Mouse (Mus musculus): Measurements from ENCODE around the gene Slc39a11. TPM values are rescaled to one million over a fixed set of nuclear protein-coding genes. Genes with fewer than 3 reads are reported as not detected.

Slc39a11 gene
- total RNA-seq, 2 experiments from 2014 or later, result 19.9 to 21.8 TPM

GRCm38 (mm10) chr11:113360049-113360835 lies 289.6 kb downstream of the Slc39a11 start:
- DNase-seq (ENCODE audit: extremely low spot score in 1 of 2, low spot score in 2 of 2), result no peak
- intact Hi-C loops (cut with DNase I), result no loop called here

- intact Hi-C loops (cut with DNase I), result no loop called here
- DNase-seq (ENCODE audit: extremely low spot score in 1 of 2, low spot score in 2 of 2), result no peak
Measured at GRCm38 (mm10) chr11:113355932-113356331, 293.9 kb downstream of the Slc39a11 start.

- intact Hi-C loops (cut with DNase I), result no loop called here
- DNase-seq (ENCODE audit: extremely low spot score in 1 of 2, low spot score in 2 of 2), result no peak
Measured at GRCm38 (mm10) chr11:113352085-113352815, 297.6 kb downstream of the Slc39a11 start.

GRCm38 (mm10) chr11:113350583-113350982 lies 299.3 kb downstream of the Slc39a11 start:
- intact Hi-C loops (cut with DNase I), result no loop called here
- DNase-seq (ENCODE audit: extremely low spot score in 1 of 2, low spot score in 2 of 2), result no peak

GRCm38 (mm10) chr11:113346895-113347514 lies 302.9 kb downstream of the Slc39a11 start:
- no peak for DNase-seq (ENCODE audit: extremely low spot score in 1 of 2, low spot score in 2 of 2)
- intact Hi-C loops (cut with DNase I), result no loop called here

- peak in 1 of 2 experiments; percentile 50 for DNase-seq (ENCODE audit: extremely low spot score in 1 of 2, low spot score in 2 of 2)
Measured at GRCm38 (mm10) chr11:113339770-113340169, 310.1 kb downstream of the Slc39a11 start.

GRCm38 (mm10) chr11:113338581-113338980 lies 311.3 kb downstream of the Slc39a11 start:
- no peak for DNase-seq (ENCODE audit: extremely low spot score in 1 of 2, low spot score in 2 of 2)
- intact Hi-C loops (cut with DNase I), result no loop called here

More at GRCm38 (mm10) chr11:113339770-113340169, 310.1 kb downstream of the Slc39a11 start:
- intact Hi-C loops (cut with DNase I), result loop anchor here (5.0 kb wide), 1 partner anchor 38 kb away; no protein-coding TSS in a partner anchor

GRCm38 (mm10) chr11:113335706-113336105 lies 314.2 kb downstream of the Slc39a11 start:
- peak in 1 of 2 experiments; percentile 61 for DNase-seq (ENCODE audit: extremely low spot score in 1 of 2, low spot score in 2 of 2)
- intact Hi-C loops (cut with DNase I), result no loop called here

- no peak for DNase-seq (ENCODE audit: extremely low spot score in 1 of 2, low spot score in 2 of 2)
- intact Hi-C loops (cut with DNase I), result no loop called here
Measured at GRCm38 (mm10) chr11:113334444-113334881, 315.4 kb downstream of the Slc39a11 start.

- intact Hi-C loops (cut with DNase I), result no loop called here
Measured at GRCm38 (mm10) chr11:113333535-113333934, 316.3 kb downstream of the Slc39a11 start.

GRCm38 (mm10) chr11:113330061-113330591 lies 319.8 kb downstream of the Slc39a11 start:
- intact Hi-C loops (cut with DNase I), result no loop called here
- no peak for DNase-seq (ENCODE audit: extremely low spot score in 1 of 2, low spot score in 2 of 2)

More at GRCm38 (mm10) chr11:113333535-113333934, 316.3 kb downstream of the Slc39a11 start:
- no peak for DNase-seq (ENCODE audit: extremely low spot score in 1 of 2, low spot score in 2 of 2)

- DNase-seq (ENCODE audit: extremely low spot score in 1 of 2, low spot score in 2 of 2), result no peak
- intact Hi-C loops (cut with DNase I), result no loop called here
Measured at GRCm38 (mm10) chr11:113327499-113328062, 322.3 kb downstream of the Slc39a11 start.

GRCm38 (mm10) chr11:113326387-113327011 lies 323.4 kb downstream of the Slc39a11 start:
- peak; percentile 31 to 79 for DNase-seq (ENCODE audit: extremely low spot score in 1 of 2, low spot score in 2 of 2)
- intact Hi-C loops (cut with DNase I), result no loop called here

GRCm38 (mm10) chr11:113321601-113322000 lies 328.3 kb downstream of the Slc39a11 start:
- DNase-seq (ENCODE audit: extremely low spot score in 1 of 2, low spot score in 2 of 2), result no peak
- intact Hi-C loops (cut with DNase I), result no loop called here

- DNase-seq (ENCODE audit: extremely low spot score in 1 of 2, low spot score in 2 of 2), result no peak
- intact Hi-C loops (cut with DNase I), result no loop called here
Measured at GRCm38 (mm10) chr11:113309265-113309951, 340.5 kb downstream of the Slc39a11 start.

- intact Hi-C loops (cut with DNase I), result no loop called here
- DNase-seq (ENCODE audit: extremely low spot score in 1 of 2, low spot score in 2 of 2), result no peak
Measured at GRCm38 (mm10) chr11:113308256-113308941, 341.5 kb downstream of the Slc39a11 start.

- intact Hi-C loops (cut with DNase I), result no loop called here
- DNase-seq (ENCODE audit: extremely low spot score in 1 of 2, low spot score in 2 of 2), result no peak
Measured at GRCm38 (mm10) chr11:113303204-113303603, 346.7 kb downstream of the Slc39a11 start.
